Mouse (Mus musculus): ENCODE results near the gene Cbx2. TPM values are rescaled to one million over a fixed set of nuclear protein-coding genes. Genes with fewer than 3 reads are reported as not detected.

The Cbx2 gene
- 1.8 and 2.1 TPM in 2 replicates for polyA plus RNA-seq (2012; rRNA removed)

- TF ChIP-seq CTCF (IDR thresholded peaks at IDR 0.05; ENCODE audit: extremely low read depth, insufficient read depth, insufficient read length, insufficient replicate concordance): no peak
- Histone ChIP-seq H3K4me1 (ENCODE audit: control insufficient read depth, insufficient read depth, insufficient read length) (peaks cover 5% of the 10 kb centered on the region), H3K36me3 (ENCODE audit: control insufficient read depth, insufficient read depth, low read length) (no peaks in the 10 kb centered on the region), H3K4me3 (ENCODE audit: extremely low read depth, insufficient read depth, insufficient read length) (peak within 1 kb of the TSS; percentile 78), H3K27me3 (ENCODE audit: control insufficient read depth, insufficient read depth, low read length) (peaks cover 7% of the 10 kb centered on the region), H3K27ac (ENCODE audit: insufficient read depth, low read length) (no peak within 1 kb of the TSS)
- peak in 1 of 2 experiments; percentile 80 for DNase-seq (ENCODE audit: low read depth in 1 of 2, low spot score in 2 of 2)
- WGBS: under 1% methylated on average over 83 of the region's 99 CpGs
These were observed at the start of gene Cbx2 for GRCm38 (mm10) chr11:119022895-119023615. TSS of gene Cbx2 (plus strand) at chr11:119022962.

- H3K27ac ChIP-seq (ENCODE audit: insufficient read depth, low read length): no peak overlapping the region
- WGBS: 89% methylated on average over 7 of the region's 7 CpGs
- H3K27me3 ChIP-seq (ENCODE audit: control insufficient read depth, insufficient read depth, low read length): peaks cover 3% of the 10 kb centered on the region; the same call in 1 of the 2 replicates
- no peak overlapping the region for H3K4me3 ChIP-seq (ENCODE audit: extremely low read depth, insufficient read depth, insufficient read length)
- H3K36me3 ChIP-seq (ENCODE audit: control insufficient read depth, insufficient read depth, low read length): no peaks in the 10 kb centered on the region
- no peak for DNase-seq (ENCODE audit: low read depth in 1 of 2, low spot score in 2 of 2)
- no peaks in the 10 kb centered on the region for H3K4me1 ChIP-seq (ENCODE audit: control insufficient read depth, insufficient read depth, insufficient read length)
- TF ChIP-seq CTCF (IDR thresholded peaks at IDR 0.05; ENCODE audit: extremely low read depth, insufficient read depth, insufficient read length, insufficient replicate concordance): no peak
- TF ChIP-seq POLR2A (IDR thresholded peaks at IDR 0.05; ENCODE audit: low read depth, low read length): no peak
These were observed 48.4 kb upstream of the Cbx2 start for GRCm38 (mm10) chr11:118974340-118974739.

- H3K27ac ChIP-seq (ENCODE audit: insufficient read depth, low read length): no peak overlapping the region
- peak in 1 of 2 experiments; percentile 39 for DNase-seq (ENCODE audit: low read depth in 1 of 2, low spot score in 2 of 2)
- peaks cover under 1% of the 10 kb centered on the region; the same call in 1 of the 2 replicates for H3K4me1 ChIP-seq (ENCODE audit: control insufficient read depth, insufficient read depth, insufficient read length)
- H3K4me3 ChIP-seq (ENCODE audit: extremely low read depth, insufficient read depth, insufficient read length): no peak overlapping the region
- WGBS: 3% methylated on average over 10 of the region's 10 CpGs
- TF ChIP-seq POLR2A (IDR thresholded peaks at IDR 0.05; ENCODE audit: low read depth, low read length): no peak
- TF ChIP-seq CTCF (IDR thresholded peaks at IDR 0.05; ENCODE audit: extremely low read depth, insufficient read depth, insufficient read length, insufficient replicate concordance): peak; percentile 66; the same call in 1 of the 2 replicates
- no peaks in the 10 kb centered on the region for H3K36me3 ChIP-seq (ENCODE audit: control insufficient read depth, insufficient read depth, low read length)
- peaks cover 3% of the 10 kb centered on the region; the same call in 1 of the 2 replicates for H3K27me3 ChIP-seq (ENCODE audit: control insufficient read depth, insufficient read depth, low read length)
These were observed 47.3 kb upstream of the Cbx2 start for GRCm38 (mm10) chr11:118975427-118975826.

GRCm38 (mm10) chr11:118975917-118976316 is 46.8 kb upstream of the Cbx2 start:
- Histone ChIP-seq H3K36me3 (ENCODE audit: control insufficient read depth, insufficient read depth, low read length) (no peaks in the 10 kb centered on the region), H3K4me1 (ENCODE audit: control insufficient read depth, insufficient read depth, insufficient read length) (peaks cover 2% of the 10 kb centered on the region; the same call in 1 of the 2 replicates), H3K27me3 (ENCODE audit: control insufficient read depth, insufficient read depth, low read length) (peaks cover 3% of the 10 kb centered on the region; the same call in 1 of the 2 replicates), H3K4me3 (ENCODE audit: extremely low read depth, insufficient read depth, insufficient read length) (no peak overlapping the region), H3K27ac (ENCODE audit: insufficient read depth, low read length) (no peak overlapping the region)
- DNase-seq (ENCODE audit: low read depth in 1 of 2, low spot score in 2 of 2): no peak
- WGBS: 20% methylated on average over 12 of the region's 12 CpGs
- TF ChIP-seq CTCF (IDR thresholded peaks at IDR 0.05; ENCODE audit: extremely low read depth, insufficient read depth, insufficient read length, insufficient replicate concordance): no peak
- TF ChIP-seq POLR2A (IDR thresholded peaks at IDR 0.05; ENCODE audit: low read depth, low read length): no peak

GRCm38 (mm10) chr11:118980388-118980787 is 42.4 kb upstream of the Cbx2 start:
- H3K27ac ChIP-seq (ENCODE audit: insufficient read depth, low read length): no peak overlapping the region
- WGBS: 52% methylated on average over 2 of the region's 2 CpGs
- TF ChIP-seq POLR2A (IDR thresholded peaks at IDR 0.05; ENCODE audit: low read depth, low read length) (no peak), CTCF (IDR thresholded peaks at IDR 0.05; ENCODE audit: extremely low read depth, insufficient read depth, insufficient read length, insufficient replicate concordance) (no peak)
- peaks cover 6% of the 10 kb centered on the region; the same call in 1 of the 2 replicates for H3K4me1 ChIP-seq (ENCODE audit: control insufficient read depth, insufficient read depth, insufficient read length)
- H3K36me3 ChIP-seq (ENCODE audit: control insufficient read depth, insufficient read depth, low read length): no peaks in the 10 kb centered on the region
- no peaks in the 10 kb centered on the region for H3K27me3 ChIP-seq (ENCODE audit: control insufficient read depth, insufficient read depth, low read length)
- H3K4me3 ChIP-seq (ENCODE audit: extremely low read depth, insufficient read depth, insufficient read length): no peak overlapping the region
- DNase-seq (ENCODE audit: low read depth in 1 of 2, low spot score in 2 of 2): peak in 1 of 2 experiments; percentile 51

GRCm38 (mm10) chr11:118981012-118981776 is 41.6 kb upstream of the Cbx2 start:
- TF ChIP-seq CTCF (IDR thresholded peaks at IDR 0.05; ENCODE audit: extremely low read depth, insufficient read depth, insufficient read length, insufficient replicate concordance): peak; percentile 4; the same call in 1 of the 2 replicates
- TF ChIP-seq POLR2A (IDR thresholded peaks at IDR 0.05; ENCODE audit: low read depth, low read length): no peak
- no peak overlapping the region for H3K27ac ChIP-seq (ENCODE audit: insufficient read depth, low read length)

More at GRCm38 (mm10) chr11:118981012-118981776, 41.6 kb upstream of the Cbx2 start:
- Histone ChIP-seq H3K4me1 (ENCODE audit: control insufficient read depth, insufficient read depth, insufficient read length) (peaks cover 6% of the 10 kb centered on the region; the same call in 1 of the 2 replicates), H3K27me3 (ENCODE audit: control insufficient read depth, insufficient read depth, low read length) (no peaks in the 10 kb centered on the region), H3K36me3 (ENCODE audit: control insufficient read depth, insufficient read depth, low read length) (no peaks in the 10 kb centered on the region), H3K4me3 (ENCODE audit: extremely low read depth, insufficient read depth, insufficient read length) (no peak overlapping the region)
- WGBS: 29% methylated on average over 18 of the region's 18 CpGs
- peak; percentile 61 to 64 for DNase-seq (ENCODE audit: low read depth in 1 of 2, low spot score in 2 of 2)
